Mouse (Mus musculus): ENCODE measurements at regions not wholly inside any gene's neighbourhood (a gene's known extent, or its start where the extent isn't known, plus 50 kb on each side); places are given as distances from the start of the nearest gene placed in this dataset.
A peak's percentile ranks its signal among the peaks of the same experiment; 100 is the strongest.

GRCm38 (mm10) chr6:81461095-81461494 lies 462.4 kb upstream of the Gcfc2 start:
- no peak overlapping the region for H3K4me3 ChIP-seq (ENCODE audit: control insufficient read depth in 1 of 2, insufficient read depth in 1 of 2, low read depth in 2 of 2, low read length in 2 of 2)
- no peak overlapping the region for H3K9ac ChIP-seq (ENCODE audit: control insufficient read depth, low read depth, low read length, poor library complexity, severe bottlenecking)
- no peak for TF ChIP-seq JUND (IDR thresholded peaks at IDR 0.05; ENCODE audit: low read depth, low read length)
- TF ChIP-seq GABPA (IDR thresholded peaks at IDR 0.05; ENCODE audit: low read depth, low read length), result no peak
- no peak for TF ChIP-seq RAD21 (IDR thresholded peaks at IDR 0.05; ENCODE audit: low read depth, low read length)
- TF ChIP-seq CTCF (IDR thresholded peaks at IDR 0.05 in 2 of 3, conservative IDR thresholded peaks at IDR 0.05 in 1 of 3; ENCODE audit: control insufficient read depth in 1 of 3, insufficient read depth in 1 of 3, low read depth in 2 of 3, low read length in 3 of 3, poor library complexity in 1 of 3, severe bottlenecking in 1 of 3), result no peak
- TF ChIP-seq ELF1 (IDR thresholded peaks at IDR 0.05; ENCODE audit: low read depth, low read length), result no peak
- TF ChIP-seq USF1 (IDR thresholded peaks at IDR 0.05; ENCODE audit: low read depth, low read length), result peak; percentile 26; the same call in 1 of the 2 replicates

GRCm38 (mm10) chr6:81464442-81464841 lies 459.0 kb upstream of the Gcfc2 start:
- Histone ChIP-seq H3K79me2 (ENCODE audit: control insufficient read depth, insufficient read depth, low read length, poor library complexity) (no peaks in the 10 kb centered on the region), H3K27me3 (ENCODE audit: control insufficient read depth in 1 of 2, insufficient read depth in 2 of 2, low read length in 2 of 2) (no peaks in the 10 kb centered on the region), H3K9me3 (replicated peaks; ENCODE audit: insufficient read depth, low read length) (no peaks in the 10 kb centered on the region), H3K4me3 (ENCODE audit: control insufficient read depth in 1 of 2, insufficient read depth in 1 of 2, low read depth in 2 of 2, low read length in 2 of 2) (no peak overlapping the region), H3K4me1 (ENCODE audit: control insufficient read depth in 1 of 2, insufficient read depth in 2 of 2, low read length in 2 of 2) (no peaks in the 10 kb centered on the region), H3K27ac (ENCODE audit: control insufficient read depth, low read depth, low read length) (no peak overlapping the region), H3K36me3 (ENCODE audit: control insufficient read depth in 1 of 2, insufficient read depth in 2 of 2, low read length in 2 of 2) (no peaks in the 10 kb centered on the region), H3K9ac (ENCODE audit: control insufficient read depth, low read depth, low read length, poor library complexity, severe bottlenecking) (no peak overlapping the region)
- TF ChIP-seq POLR2AphosphoS5 (IDR thresholded peaks at IDR 0.05; ENCODE audit: borderline replicate concordance, low read depth, low read length) (no peak), MYB (IDR thresholded peaks at IDR 0.05; ENCODE audit: low read depth, low read length) (no peak), BHLHE40 (IDR thresholded peaks at IDR 0.05; ENCODE audit: borderline replicate concordance, low read depth, low read length) (no peak), GABPA (IDR thresholded peaks at IDR 0.05; ENCODE audit: low read depth, low read length) (no peak), CTCF (IDR thresholded peaks at IDR 0.05 in 2 of 3, conservative IDR thresholded peaks at IDR 0.05 in 1 of 3; ENCODE audit: control insufficient read depth in 1 of 3, insufficient read depth in 1 of 3, low read depth in 2 of 3, low read length in 3 of 3, poor library complexity in 1 of 3, severe bottlenecking in 1 of 3) (no peak), GATA1 (IDR thresholded peaks at IDR 0.05; ENCODE audit: low read depth, low read length) (no peak), CHD1 (IDR thresholded peaks at IDR 0.05; ENCODE audit: low read depth, low read length) (no peak), RAD21 (IDR thresholded peaks at IDR 0.05; ENCODE audit: low read depth, low read length) (no peak), TBP (IDR thresholded peaks at IDR 0.05; ENCODE audit: low read depth, low read length) (no peak), ETS1 (IDR thresholded peaks at IDR 0.05; ENCODE audit: low read depth, low read length) (no peak), EP300 (IDR thresholded peaks at IDR 0.05; ENCODE audit: low read depth in 1 of 2, low read length in 2 of 2) (no peak), UBTF (IDR thresholded peaks at IDR 0.05; ENCODE audit: borderline replicate concordance, insufficient read depth, low read depth, low read length) (no peak), SMC3 (IDR thresholded peaks at IDR 0.05; ENCODE audit: low read depth, low read length) (no peak), E2F4 (IDR thresholded peaks at IDR 0.05; ENCODE audit: borderline replicate concordance, low read depth, low read length) (no peak), NRF1 (IDR thresholded peaks at IDR 0.05; ENCODE audit: insufficient read depth, low read depth, low read length, poor library complexity, severe bottlenecking) (no peak), MEF2A (IDR thresholded peaks at IDR 0.05; ENCODE audit: extremely low read depth, insufficient replicate concordance, low read depth, low read length, poor library complexity, severe bottlenecking) (no peak), TAL1 (IDR thresholded peaks at IDR 0.05; ENCODE audit: low read length) (no peak), ZMIZ1 (IDR thresholded peaks at IDR 0.05; ENCODE audit: low read depth, low read length) (no peak), HCFC1 (IDR thresholded peaks at IDR 0.05; ENCODE audit: low read depth, low read length) (no peak), CHD2 (IDR thresholded peaks at IDR 0.05; ENCODE audit: low read length) (no peak)
- DNase-seq (ENCODE audit: low read depth, low spot score), result no peak

More at GRCm38 (mm10) chr6:81461095-81461494, 462.4 kb upstream of the Gcfc2 start:
- no peak for DNase-seq (ENCODE audit: low read depth, low spot score)
- H3K27ac ChIP-seq (ENCODE audit: control insufficient read depth, low read depth, low read length), result no peak overlapping the region
- H3K9me3 ChIP-seq (replicated peaks; ENCODE audit: insufficient read depth, low read length), result no peaks in the 10 kb centered on the region
- no peaks in the 10 kb centered on the region for H3K79me2 ChIP-seq (ENCODE audit: control insufficient read depth, insufficient read depth, low read length, poor library complexity)
- no peaks in the 10 kb centered on the region for H3K27me3 ChIP-seq (ENCODE audit: control insufficient read depth in 1 of 2, insufficient read depth in 2 of 2, low read length in 2 of 2)
- no peaks in the 10 kb centered on the region for H3K4me1 ChIP-seq (ENCODE audit: control insufficient read depth in 1 of 2, insufficient read depth in 2 of 2, low read length in 2 of 2)
- no peaks in the 10 kb centered on the region for H3K36me3 ChIP-seq (ENCODE audit: control insufficient read depth in 1 of 2, insufficient read depth in 2 of 2, low read length in 2 of 2)

All from MEL (cell line).